Mouse (Mus musculus) heart, adult 2 months (tissue): ENCODE data around the gene Ezh2. TPM values are rescaled to one million over a fixed set of nuclear protein-coding genes. Genes with fewer than 3 reads are reported as not detected.

Source experiments
- DNase-seq, 2 experiments: peaks; one replicate each; pipeline ENCODE4 v3.0.0; 2021
- H3K27ac ChIP-seq: fragments of 200-600 bp; 2 replicates; pipeline ENCODE4 v1.8.1; 2022
- H3K27me3 ChIP-seq: fragments of 200-500 bp; 2 replicates; pipeline ENCODE4 v1.6.1; 2012; ENCODE audit warnings: mild to moderate bottlenecking, low read length, inconsistent platforms, mixed read lengths; ENCODE audit not compliant: control insufficient read depth, insufficient read depth
- H3K36me3 ChIP-seq: fragments of 200-500 bp; 2 replicates; pipeline ENCODE4 v1.6.1; 2012; ENCODE audit warnings: low read length, inconsistent platforms; ENCODE audit not compliant: control insufficient read depth, insufficient read depth
- H3K4me1 ChIP-seq: fragments of 200-500 bp; 2 replicates; pipeline ENCODE4 v1.6.1; 2011; ENCODE audit warnings: low read length; ENCODE audit not compliant: control insufficient read depth, insufficient read depth
- H3K4me3 ChIP-seq: fragments of 200-600 bp; 2 replicates; pipeline ENCODE4 v1.8.1; 2022
- H3K79me2 ChIP-seq: fragments of 200-500 bp; replicated peaks from 2 replicates; pipeline ENCODE4 v1.6.1; 2012; ENCODE audit warnings: mild to moderate bottlenecking, inconsistent platforms, low read length, moderate library complexity, mixed read lengths; ENCODE audit not compliant: control insufficient read depth, insufficient read depth
- H3K9ac ChIP-seq: fragments of 200-500 bp; 2 replicates; pipeline ENCODE4 v1.6.1; 2012; ENCODE audit warnings: low read depth, mild to moderate bottlenecking, control low read depth, inconsistent platforms, low read length, mixed read lengths
- CTCF ChIP-seq: fragments of 200-600 bp; IDR thresholded peaks from 2 replicates; pipeline ENCODE4 v1.8.1; 2022; ENCODE audit warnings: antibody characterized with exemption, mild to moderate bottlenecking, moderate library complexity
- EP300 ChIP-seq: fragments of 200-500 bp; IDR thresholded peaks from 2 replicates; pipeline ENCODE4 v1.6.1; 2011; ENCODE audit warnings: low read depth, low read length, control low read depth; ENCODE audit not compliant: insufficient read depth
- POLR2A ChIP-seq: fragments of 200-500 bp; IDR thresholded peaks from 2 replicates; pipeline ENCODE4 v1.6.1; 2011; ENCODE audit warnings: mild to moderate bottlenecking, low read depth, low read length, control low read depth; ENCODE audit not compliant: insufficient read depth
- WGBS: fragments of 180-500 bp; shearing (Covaris S2); methylation state at CpG from one replicate; pipeline ENCODE4 v1.1.7; 2018; 5-methylcytosine and 5-hydroxymethylcytosine counted together
- intact Hi-C: fragments of 180-260 bp; cut with DNase I; formaldehyde crosslinking; loops from one replicate; pipeline ENCODE4 v1.15.1; 2025
- polyA plus RNA-seq: library from polyadenylated mRNA; depleted of rRNA; stranded (reverse); fragments of >200 nt; gene quantifications from 2 replicates; pipeline ENCODE4 v1.2.3, GENCODE M21; 2012
- total RNA-seq, 2 experiments: library from RNA; stranded (reverse); gene quantifications; 2 replicates each; pipeline ENCODE4 v1.2.3; 2021

The Ezh2 gene
- total and polyA plus RNA-seq, 3 experiments: 3.9 to 9.6 (median 9.2) TPM

DNA sequence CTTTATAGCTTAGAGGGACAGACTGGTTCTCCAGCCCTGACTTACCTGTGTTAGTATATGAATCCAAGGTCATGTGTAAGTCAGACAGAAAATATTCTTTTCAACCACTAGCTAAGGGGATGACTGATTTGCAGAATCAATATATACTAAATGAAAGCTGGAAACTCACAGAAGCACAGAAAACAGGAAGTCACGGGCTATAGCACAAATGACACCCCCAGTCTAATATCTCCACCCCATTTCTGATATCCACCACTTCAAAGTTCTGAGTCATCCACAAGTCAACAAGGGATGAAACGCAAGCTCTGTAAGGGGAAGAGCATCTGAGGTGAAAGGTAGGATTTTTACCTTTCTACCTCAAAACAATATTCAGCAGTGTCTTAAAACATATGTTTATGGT is 34.3 kb downstream of the Ezh2 start:
- H3K36me3 ChIP-seq: no peaks in the 10 kb centered on the region
- intact Hi-C loops: no loop called here
- no peak for TF ChIP-seq CTCF
- no peak for TF ChIP-seq EP300
- TF ChIP-seq POLR2A: no peak
- H3K9ac ChIP-seq: no peak overlapping the region
- no peaks in the 10 kb centered on the region for H3K79me2 ChIP-seq
- WGBS: 67% methylated on average over 2 of the region's 2 CpGs
- H3K27me3 ChIP-seq: no peaks in the 10 kb centered on the region
- H3K4me3 ChIP-seq: no peak overlapping the region
- DNase-seq: no peak
- no peak overlapping the region for H3K27ac ChIP-seq
- no peaks in the 10 kb centered on the region for H3K4me1 ChIP-seq

DNA sequence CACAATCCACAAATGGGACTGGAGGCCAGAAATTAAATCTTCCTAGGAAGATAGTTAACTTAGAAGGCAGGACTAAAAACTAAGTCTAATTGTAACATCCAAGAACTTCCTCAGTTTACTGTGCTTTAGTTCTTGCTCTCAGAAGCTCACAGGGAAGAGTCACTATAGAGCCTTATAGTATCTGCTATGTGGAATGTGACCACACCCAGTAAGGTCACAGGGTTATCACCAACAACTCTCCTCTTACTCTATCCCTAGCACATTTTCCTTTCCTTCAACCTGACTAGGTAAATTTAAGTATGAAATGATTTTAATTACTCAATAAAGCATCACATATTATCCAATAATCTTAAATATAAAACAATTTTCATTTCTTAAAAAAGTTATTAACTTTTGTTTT is 34.7 kb downstream of the Ezh2 start:
- Histone ChIP-seq H3K4me3 (no peak overlapping the region), H3K27ac (no peak overlapping the region), H3K79me2 (no peaks in the 10 kb centered on the region), H3K9ac (no peak overlapping the region), H3K27me3 (no peaks in the 10 kb centered on the region), H3K36me3 (no peaks in the 10 kb centered on the region), H3K4me1 (no peaks in the 10 kb centered on the region)
- no peak for DNase-seq
- intact Hi-C loops: no loop called here
- no peak for TF ChIP-seq CTCF
- TF ChIP-seq POLR2A: no peak

GRCm38 (mm10) chr6:47559287-47559686 is 35.9 kb downstream of the Ezh2 start:
- TF ChIP-seq EP300: no peak
- no peak for TF ChIP-seq CTCF
- TF ChIP-seq POLR2A: no peak
- Histone ChIP-seq H3K79me2 (no peaks in the 10 kb centered on the region), H3K4me3 (no peak overlapping the region), H3K4me1 (no peaks in the 10 kb centered on the region), H3K36me3 (no peaks in the 10 kb centered on the region), H3K27ac (no peak overlapping the region), H3K27me3 (no peaks in the 10 kb centered on the region), H3K9ac (no peak overlapping the region)
- intact Hi-C loops: no loop called here
- DNase-seq: no peak
- 84% methylated on average over 2 of the region's 2 CpGs for WGBS

GRCm38 (mm10) chr6:47552280-47552679 is 42.9 kb downstream of the Ezh2 start:
- Histone ChIP-seq H3K36me3 (no peaks in the 10 kb centered on the region; the same call in none of the 2 replicates), H3K9ac (no peak overlapping the region), H3K79me2 (no peaks in the 10 kb centered on the region), H3K4me1 (no peaks in the 10 kb centered on the region), H3K4me3 (no peak overlapping the region), H3K27ac (no peak overlapping the region), H3K27me3 (no peaks in the 10 kb centered on the region)
- WGBS: 63% methylated on average over 4 of the region's 4 CpGs
- intact Hi-C loops: no loop called here
- TF ChIP-seq POLR2A (no peak), EP300 (no peak), CTCF (no peak)
- no peak for DNase-seq

DNA sequence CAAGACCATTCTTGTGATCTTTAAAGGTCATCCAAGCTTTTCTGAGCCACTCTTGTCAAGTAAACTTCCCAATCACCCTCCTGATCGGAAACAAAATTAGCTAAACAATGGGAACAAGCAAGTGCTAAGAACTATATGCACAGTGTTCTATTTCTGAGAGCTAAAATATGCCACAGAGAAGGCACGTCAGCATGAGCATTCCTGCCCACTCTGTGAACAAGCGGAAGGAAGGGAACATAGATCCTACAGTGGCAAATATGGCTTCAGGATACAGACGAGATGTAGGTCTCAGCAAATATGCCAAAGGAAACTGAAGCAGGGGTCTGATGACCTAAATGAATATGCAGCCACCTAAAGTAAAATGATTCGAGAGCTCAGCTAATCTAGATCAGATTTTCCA is 59.8 kb downstream of the Ezh2 start:
- H3K79me2 ChIP-seq: no peaks in the 10 kb centered on the region
- 89% methylated on average over 5 of the region's 5 CpGs for WGBS
- no peaks in the 10 kb centered on the region for H3K4me1 ChIP-seq
- TF ChIP-seq CTCF: no peak
- no peak for TF ChIP-seq POLR2A
- no peak for TF ChIP-seq EP300
- DNase-seq: no peak
- no peaks in the 10 kb centered on the region for H3K27me3 ChIP-seq
- 0 out of 2 replicates have a peak, but pooled peaks cover 3% of the 10 kb centered on the region for H3K36me3 ChIP-seq
- no peak overlapping the region for H3K4me3 ChIP-seq
- intact Hi-C loops: no loop called here
- no peak overlapping the region for H3K9ac ChIP-seq
- H3K27ac ChIP-seq: no peak overlapping the region

DNA sequence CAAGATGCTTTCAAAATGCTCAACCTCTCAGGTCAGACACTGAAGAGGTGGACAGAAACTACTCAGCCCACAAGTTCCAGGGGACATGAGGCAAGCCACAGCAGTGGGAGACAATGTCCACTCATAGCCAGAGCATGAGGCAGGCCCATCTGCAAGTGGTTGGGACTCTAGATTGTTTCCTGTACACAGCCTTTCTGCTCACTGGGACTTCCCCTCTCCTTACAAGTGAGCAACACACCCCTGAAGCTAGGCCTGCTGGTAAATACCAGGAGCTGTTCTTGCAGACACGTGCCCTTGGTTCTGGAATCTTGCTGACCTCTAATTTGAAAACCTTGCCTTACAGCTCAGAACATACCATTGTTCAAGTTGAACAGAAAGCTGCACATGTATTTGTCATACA is 62.6 kb downstream of the Ezh2 start:
- 45% methylated on average over 1 of the region's 1 CpGs for WGBS
- intact Hi-C loops: no loop called here
- Histone ChIP-seq H3K27ac (no peak overlapping the region), H3K4me1 (no peaks in the 10 kb centered on the region), H3K9ac (no peak overlapping the region), H3K36me3 (peaks cover 5% of the 10 kb centered on the region; the same call in 1 of the 2 replicates), H3K4me3 (no peak overlapping the region), H3K27me3 (no peaks in the 10 kb centered on the region), H3K79me2 (no peaks in the 10 kb centered on the region)
- DNase-seq: no peak
- TF ChIP-seq EP300: no peak
- no peak for TF ChIP-seq POLR2A
- TF ChIP-seq CTCF: no peak

- intact Hi-C loops: no loop called here
- 40% methylated on average over 1 of the region's 1 CpGs for whole genome bisulfite sequencing
- Histone ChIP-seq H3K4me1 (no peaks in the 10 kb centered on the region), H3K27ac (no peak overlapping the region), H3K9ac (no peak overlapping the region), H3K4me3 (no peak overlapping the region), H3K27me3 (no peaks in the 10 kb centered on the region), H3K36me3 (peaks cover 9% of the 10 kb centered on the region), H3K79me2 (no peaks in the 10 kb centered on the region)
- TF ChIP-seq EP300 (no peak), CTCF (no peak), POLR2A (no peak)
- no peak for DNase-seq
These were observed 67.5 kb downstream of the Ezh2 start for GRCm38 (mm10) chr6:47527655-47528054.
